Mouse (Mus musculus) natural killer cell, adult 2 months (primary cell): Measurements from ENCODE around the gene Fam81b.

ENCODE experiments used
- DNase-seq, 2 experiments: peaks; one replicate each; pipeline ENCODE4 v3.0.0; 2022; ENCODE audit warnings: low spot score in 2 of 2

Gene Fam81b

DNA sequence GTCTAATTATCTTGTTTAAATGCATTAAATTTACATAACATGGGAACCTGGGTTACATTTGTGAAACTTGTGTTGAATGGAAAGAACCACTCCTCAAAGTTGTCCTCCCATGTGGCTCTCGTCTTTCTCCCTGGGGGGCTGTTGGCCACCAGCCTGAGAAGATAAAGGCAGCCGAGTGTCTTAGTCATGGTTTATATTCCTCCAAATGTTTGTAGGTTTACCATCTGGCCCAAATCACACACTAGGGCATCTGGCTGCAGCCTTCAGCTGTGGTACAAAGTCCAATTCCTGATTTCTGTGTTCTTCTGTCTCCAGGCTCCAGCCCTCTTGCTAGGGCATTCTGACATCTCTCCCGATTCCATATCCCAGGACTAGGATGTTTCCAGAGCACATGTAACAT is 114.6 kb downstream of the Fam81b start:
- no peak for DNase-seq

DNA sequence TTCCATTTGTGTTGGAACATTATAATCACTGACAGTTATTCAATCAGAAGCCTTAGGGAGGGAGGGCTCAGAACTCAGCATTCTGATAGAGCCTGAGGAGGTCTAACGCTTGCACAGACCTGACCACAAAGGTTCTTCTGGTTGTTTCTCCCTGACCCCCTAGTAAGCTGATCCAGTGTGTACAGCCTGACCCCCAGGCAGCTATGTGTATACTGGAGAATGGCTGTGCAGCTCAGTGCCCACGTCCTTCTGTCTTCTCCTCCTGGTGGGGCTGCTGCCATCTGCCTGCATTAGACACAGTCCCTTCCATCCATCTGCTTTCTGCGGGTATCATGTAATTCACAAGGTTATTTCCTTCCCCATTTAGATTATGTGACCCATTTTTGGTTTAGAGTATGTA is 115.7 kb downstream of the Fam81b start:
- DNase-seq, result no peak

- no peak for DNase-seq
Measured at GRCm38 (mm10) chr13:76187651-76188050, 117.2 kb downstream of the Fam81b start.

GRCm38 (mm10) chr13:76178700-76179099 is 126.2 kb downstream of the Fam81b start:
- DNase-seq, result no peak

DNA sequence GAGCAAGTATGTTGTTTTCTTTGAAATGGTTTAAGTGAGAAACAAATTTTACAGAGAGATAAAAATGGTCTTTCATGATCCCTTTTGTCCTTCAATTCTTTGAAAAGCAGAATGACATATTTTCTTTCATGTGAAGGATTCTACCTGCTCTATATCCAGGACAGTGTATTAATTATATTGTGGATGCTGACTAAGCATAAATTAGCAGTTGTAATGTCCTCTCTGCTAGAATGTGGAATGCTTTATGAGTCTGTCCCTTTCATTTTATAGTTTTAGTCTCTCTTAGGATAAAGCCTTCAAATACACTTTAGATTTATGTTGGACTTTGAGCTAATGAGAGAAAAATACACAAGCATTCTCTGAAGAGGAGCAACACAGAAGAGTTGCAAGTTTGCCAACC is 130.6 kb downstream of the Fam81b start:
- DNase-seq, result no peak

DNA sequence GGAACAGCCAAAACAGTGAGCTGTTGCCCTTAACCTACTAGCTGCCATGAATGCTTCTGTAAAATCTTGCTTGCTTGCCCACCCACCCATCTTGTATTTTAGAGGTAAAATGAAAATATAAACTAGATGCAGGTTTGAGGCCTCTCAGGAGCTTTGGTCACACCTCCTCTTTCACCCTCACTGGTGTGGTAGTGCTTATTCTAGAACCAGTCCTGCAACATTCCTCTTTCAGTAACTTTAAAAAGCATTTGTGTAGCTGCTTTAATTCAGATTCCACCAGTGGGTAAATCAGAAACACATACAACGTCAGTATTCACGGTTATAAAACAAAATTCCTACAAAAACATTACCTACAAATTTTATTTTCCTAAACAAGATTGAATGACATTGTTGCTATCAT is 144.3 kb downstream of the Fam81b start:
- DNase-seq, result no peak

- no peak for DNase-seq
Measured at GRCm38 (mm10) chr13:76157508-76157907, 147.4 kb downstream of the Fam81b start.

DNA sequence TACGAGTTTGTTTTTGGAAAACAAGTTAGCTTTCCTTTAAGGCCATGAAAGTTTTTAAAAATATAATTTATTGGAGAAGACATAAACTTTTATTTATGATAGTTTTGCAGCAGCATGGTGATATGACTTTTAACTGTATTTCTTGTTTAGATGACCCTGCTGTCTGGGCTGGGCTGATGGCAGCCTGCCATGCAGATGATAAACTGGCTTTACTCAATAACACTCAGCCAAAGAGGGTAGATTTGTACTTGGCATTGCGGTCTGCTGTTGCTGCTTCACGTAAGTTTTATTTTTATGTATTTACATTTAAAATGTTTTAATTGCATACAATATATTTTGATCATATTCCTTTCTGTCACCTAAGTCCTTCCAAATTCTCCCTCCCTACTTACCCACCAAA is 147.8 kb downstream of the Fam81b start:
- DNase-seq, result no peak
